Mouse (Mus musculus) CH12.LX (cell line): ENCODE data around the gene Irf5.

ENCODE experiments used
- CTCF ChIP-seq, 2 experiments: IDR thresholded peaks in 1 of 2; conservative IDR thresholded peaks in 1 of 2; 2 replicates each; pipeline ENCODE4 v1.5.1; 2011 to 2012; ENCODE audit warnings: low read depth in 2 of 2, low read length in 2 of 2, improper control_type of control experiment in 1 of 2, inconsistent platforms in 1 of 2, mild to moderate bottlenecking in 1 of 2, moderate library complexity in 1 of 2
- GABPA ChIP-seq: IDR thresholded peaks from 2 replicates; pipeline ENCODE4 v1.6.1; 2012; ENCODE audit warnings: low read depth, low read length, improper control_type of control experiment, inconsistent platforms; ENCODE audit not compliant: insufficient replicate concordance
- HCFC1 ChIP-seq: IDR thresholded peaks from 2 replicates; pipeline ENCODE4 v1.6.1; 2012; ENCODE audit warnings: low read depth, mild to moderate bottlenecking, inconsistent platforms, low read length, improper control_type of control experiment
- MAFK ChIP-seq: IDR thresholded peaks from 2 replicates; pipeline ENCODE4 v1.6.1; 2011; ENCODE audit warnings: low read length, improper control_type of control experiment; ENCODE audit not compliant: insufficient replicate concordance
- POLR2A ChIP-seq: IDR thresholded peaks from 2 replicates; pipeline ENCODE4 v1.6.1; 2011; ENCODE audit warnings: low read depth, mild to moderate bottlenecking, improper control_type of control experiment, low read length
- TCF12 ChIP-seq: IDR thresholded peaks from 2 replicates; pipeline ENCODE4 v1.6.1; 2014; ENCODE audit warnings: low read depth, mild to moderate bottlenecking, inconsistent platforms, low read length, improper control_type of control experiment
- ZMIZ1 ChIP-seq: IDR thresholded peaks from 2 replicates; pipeline ENCODE4 v1.6.1; 2012; ENCODE audit warnings: low read depth, mild to moderate bottlenecking, inconsistent platforms, low read length, improper control_type of control experiment
- ZNF384 ChIP-seq: IDR thresholded peaks from 2 replicates; pipeline ENCODE4 v1.6.1; 2012; ENCODE audit warnings: low read depth, low read length, improper control_type of control experiment, inconsistent platforms

GRCm38 (mm10) chr6:29509086-29509485, 17.3 kb upstream of the Irf5 start:
- no peak for TF ChIP-seq CTCF (conservative IDR thresholded peaks at IDR 0.05 in 1 of 2, IDR thresholded peaks at IDR 0.05 in 1 of 2; ENCODE audit: low read depth in 2 of 2, low read length in 2 of 2)
- TF ChIP-seq POLR2A: no peak
- no peak for TF ChIP-seq ZNF384
- TF ChIP-seq ZMIZ1: no peak
- TF ChIP-seq HCFC1: no peak
- no peak for TF ChIP-seq MAFK
- no peak for TF ChIP-seq TCF12
- no peak for TF ChIP-seq GABPA
